Mouse (Mus musculus) gastrocnemius, adult 8-10 months (tissue): ENCODE results near the gene Asrgl1. TPM values are rescaled to one million over a fixed set of nuclear protein-coding genes. Genes with fewer than 3 reads are reported as not detected.
A peak's percentile ranks its signal among the peaks of the same experiment; 100 is the strongest.

Experiments used
- DNase-seq, 2 experiments: peaks; one replicate each; pipeline ENCODE4 v3.0.0; 2022; ENCODE audit warnings: low spot score in 2 of 2
- total RNA-seq, 4 experiments: library from RNA; stranded (reverse); gene quantifications; 2 replicates each; pipeline ENCODE4 v1.2.4; 2022

Gene Asrgl1
- total RNA-seq, 4 experiments from 2014 or later = 33.7 to 48.2 (median 36.1) TPM

DNA sequence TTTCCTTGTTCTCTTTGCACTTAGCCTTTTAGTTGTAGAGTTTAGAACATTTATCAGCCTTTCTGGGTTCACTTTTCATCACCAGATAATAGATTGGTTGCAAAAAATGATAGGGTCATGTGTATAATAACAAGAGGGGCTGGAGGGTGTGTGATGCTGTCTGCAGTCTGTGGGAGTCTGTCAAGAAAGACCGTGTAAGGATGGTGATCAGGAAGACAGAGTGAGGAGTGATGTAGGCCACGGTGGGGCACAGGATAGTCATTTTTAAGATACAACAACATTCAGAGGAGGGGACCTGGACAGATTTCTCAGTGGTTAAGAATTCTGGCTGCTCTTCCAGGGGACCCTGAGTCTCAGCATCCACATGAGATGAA is 63.3 kb downstream of the Asrgl1 start:
- no peak for DNase-seq

DNA sequence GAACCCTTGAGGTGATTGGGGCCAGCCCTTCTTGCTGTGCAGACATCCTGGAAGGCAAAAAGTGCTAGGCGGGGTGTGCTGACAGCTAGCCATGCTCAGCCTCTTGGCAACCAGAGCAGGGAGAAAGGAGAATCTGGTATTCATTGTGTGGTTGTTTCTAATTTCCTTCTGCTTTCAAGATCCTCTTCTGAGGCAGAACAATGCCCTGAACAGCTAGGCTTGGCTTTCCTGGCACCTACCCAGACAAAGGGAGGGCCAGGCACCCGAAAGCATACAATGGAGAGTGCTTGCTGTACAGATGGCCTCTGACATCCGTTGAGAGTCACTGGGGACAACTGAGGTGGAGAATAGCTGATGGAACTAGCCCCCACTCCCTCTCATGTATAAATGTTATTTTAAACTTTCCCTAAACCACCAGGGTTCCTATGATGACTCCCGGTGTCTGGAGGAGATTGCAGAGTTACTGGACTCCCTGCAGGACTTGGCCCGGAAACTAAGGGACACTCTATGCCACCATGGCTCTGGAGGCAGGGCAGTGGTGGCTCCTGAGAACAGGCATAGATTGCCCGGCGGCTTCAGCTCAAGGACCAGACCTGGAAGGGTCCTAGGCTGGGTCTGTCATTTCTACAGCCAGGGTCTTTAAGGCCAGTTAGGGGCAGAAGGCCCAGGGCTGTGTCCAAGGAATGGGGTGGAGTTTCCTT is 63.8 kb downstream of the Asrgl1 start:
- peak; percentile 53 to 65 for DNase-seq

DNA sequence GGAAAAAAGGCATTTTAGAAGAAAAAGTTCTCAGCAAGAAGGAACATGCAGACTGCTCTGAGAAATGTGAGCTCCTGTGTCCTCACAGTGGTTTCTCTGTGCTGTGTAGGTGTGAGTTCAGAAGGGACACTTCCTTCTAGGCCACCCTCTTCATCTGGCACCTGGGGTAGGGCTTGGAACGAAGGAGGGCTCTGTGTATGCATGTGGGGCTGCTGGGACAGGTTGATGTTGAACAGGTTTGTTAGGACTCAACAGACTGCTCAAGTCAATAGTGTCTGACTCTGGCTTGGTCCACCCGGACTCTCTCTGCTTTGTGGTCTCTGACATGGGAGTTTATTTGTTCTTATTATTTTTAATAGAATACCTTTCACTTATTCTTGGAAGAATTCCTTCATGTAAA is 65.1 kb downstream of the Asrgl1 start:
- DNase-seq = no peak

DNA sequence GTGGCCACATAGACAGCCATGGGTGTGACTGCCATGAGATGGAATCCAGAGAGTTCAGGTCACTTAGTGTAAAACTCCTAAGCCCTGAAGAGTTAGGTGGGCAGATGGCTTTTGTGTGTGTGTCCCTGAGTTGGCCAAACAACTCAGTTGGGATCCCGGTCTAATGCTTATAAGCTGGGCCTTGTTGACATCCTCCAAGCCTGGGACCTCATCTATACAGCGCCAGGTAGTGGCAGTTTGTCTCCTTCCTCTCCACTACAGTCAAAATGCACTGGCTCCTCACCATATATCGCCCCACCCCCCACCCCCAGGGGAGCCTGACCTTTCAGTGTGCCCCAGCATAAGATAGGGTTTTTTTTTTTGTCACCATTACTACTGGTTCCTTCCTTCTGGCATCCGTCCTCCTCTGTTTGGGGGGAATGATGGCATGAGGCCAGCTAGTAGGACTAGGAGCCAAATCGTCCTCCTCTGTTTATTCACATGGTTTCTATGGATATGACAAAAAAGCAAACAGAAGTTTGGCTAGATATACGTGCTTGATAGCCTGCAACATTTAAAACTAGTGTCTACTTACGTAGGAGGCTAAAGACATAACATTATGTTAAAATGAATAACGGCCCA is 65.6 kb downstream of the Asrgl1 start:
- no peak for DNase-seq

DNA sequence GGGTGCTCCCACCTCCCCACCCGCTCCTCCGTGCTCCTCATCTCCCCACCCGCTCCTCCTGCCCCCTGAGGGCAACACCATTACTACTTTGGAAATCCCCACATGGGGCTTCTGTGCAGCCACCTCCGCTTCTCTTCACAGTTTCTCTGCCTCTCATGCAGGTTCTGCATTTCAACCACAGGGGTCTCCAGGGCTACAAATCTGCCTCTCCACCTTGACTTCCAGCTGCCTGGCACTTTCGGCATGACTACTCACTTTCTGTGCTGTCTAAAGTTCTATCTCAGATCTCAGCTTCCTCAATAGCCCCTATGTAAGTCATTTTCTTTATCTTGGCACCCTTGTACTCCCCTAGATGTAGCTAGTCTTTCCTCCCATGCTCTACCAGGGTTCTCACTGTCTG is 68.1 kb downstream of the Asrgl1 start:
- no peak for DNase-seq

DNA sequence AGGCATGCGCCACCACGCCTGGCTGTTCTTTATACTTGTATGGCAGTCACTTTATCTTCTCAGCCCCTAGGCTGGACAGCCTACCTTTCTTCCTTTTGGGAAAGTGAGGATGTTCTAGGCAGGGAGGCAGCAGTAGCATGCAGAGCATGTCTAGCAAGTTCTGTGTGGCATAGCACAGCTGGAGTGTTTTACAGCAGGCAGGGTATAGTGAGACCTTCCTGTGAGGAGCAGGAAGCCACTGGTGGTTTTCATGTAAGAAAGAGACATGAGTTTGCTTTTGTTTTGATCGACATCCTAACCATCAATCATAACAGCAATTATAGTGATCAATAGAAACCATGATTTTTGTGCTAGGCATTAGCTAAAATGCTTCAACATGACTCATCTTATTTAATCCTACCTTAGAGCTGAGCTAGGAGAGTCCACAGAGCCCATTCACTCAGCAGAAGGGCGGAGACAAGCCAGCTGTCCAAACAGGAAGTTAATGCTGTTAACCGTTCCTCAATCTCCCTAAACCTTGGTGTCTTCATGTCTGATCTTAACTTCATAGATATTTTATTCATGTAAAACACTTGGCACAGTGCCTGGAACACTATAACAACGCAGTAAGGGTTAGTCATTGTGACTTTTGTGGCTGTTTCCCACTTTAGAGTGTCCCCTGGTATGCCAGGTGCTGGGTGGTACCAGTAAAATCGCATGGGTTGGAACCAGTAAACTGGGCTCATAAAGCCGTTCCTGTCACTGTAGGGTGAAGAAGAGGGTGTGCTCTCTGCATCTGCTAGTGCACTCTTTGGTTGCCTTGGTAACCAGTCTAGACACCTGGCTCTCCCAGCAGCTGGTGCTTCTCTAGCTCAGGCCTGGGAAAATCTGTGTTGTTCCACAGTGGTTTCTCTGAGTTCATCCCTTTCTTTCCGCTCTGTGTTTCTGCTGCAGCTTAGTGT is 69.5 kb downstream of the Asrgl1 start:
- no peak for DNase-seq

DNA sequence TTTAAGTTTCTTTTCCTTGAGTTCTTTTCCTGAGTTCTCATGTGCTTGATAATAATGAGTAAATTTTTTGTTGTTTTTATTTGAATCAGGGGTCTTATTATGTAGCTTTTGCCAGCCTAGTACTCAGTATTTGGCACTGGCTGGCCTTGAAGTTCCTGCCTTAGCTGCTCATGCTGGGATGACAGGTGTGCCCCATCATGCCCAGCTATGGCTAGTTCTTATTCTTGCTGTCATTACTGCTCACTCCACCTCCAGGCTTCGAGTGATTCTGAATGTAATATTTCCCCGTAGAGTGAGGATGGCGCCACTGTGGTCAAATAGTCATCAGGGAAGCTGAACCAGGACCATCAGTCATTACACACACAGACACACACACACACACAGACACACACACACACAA is 71.6 kb downstream of the Asrgl1 start:
- DNase-seq = no peak

DNA sequence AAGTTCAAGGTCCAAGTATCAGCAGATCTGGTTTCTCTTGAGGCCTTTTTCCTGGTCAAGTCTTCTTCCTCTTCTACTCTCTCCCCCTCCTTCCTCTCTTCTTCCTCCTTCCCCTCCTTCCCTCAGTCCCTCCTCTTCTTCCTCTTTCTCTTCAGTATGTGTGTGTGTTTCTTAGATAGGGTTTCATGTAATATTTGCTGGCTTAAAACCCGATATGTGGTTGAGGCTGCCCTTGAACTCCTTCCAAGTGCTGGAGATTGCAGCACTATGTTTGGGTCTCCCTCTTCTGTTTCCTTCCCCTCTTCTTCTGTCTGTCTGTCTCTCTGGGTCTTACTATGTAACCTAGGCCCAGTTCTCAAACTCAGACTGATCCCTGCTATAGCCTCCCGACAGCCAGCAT is 72.6 kb downstream of the Asrgl1 start:
- DNase-seq = no peak

DNA sequence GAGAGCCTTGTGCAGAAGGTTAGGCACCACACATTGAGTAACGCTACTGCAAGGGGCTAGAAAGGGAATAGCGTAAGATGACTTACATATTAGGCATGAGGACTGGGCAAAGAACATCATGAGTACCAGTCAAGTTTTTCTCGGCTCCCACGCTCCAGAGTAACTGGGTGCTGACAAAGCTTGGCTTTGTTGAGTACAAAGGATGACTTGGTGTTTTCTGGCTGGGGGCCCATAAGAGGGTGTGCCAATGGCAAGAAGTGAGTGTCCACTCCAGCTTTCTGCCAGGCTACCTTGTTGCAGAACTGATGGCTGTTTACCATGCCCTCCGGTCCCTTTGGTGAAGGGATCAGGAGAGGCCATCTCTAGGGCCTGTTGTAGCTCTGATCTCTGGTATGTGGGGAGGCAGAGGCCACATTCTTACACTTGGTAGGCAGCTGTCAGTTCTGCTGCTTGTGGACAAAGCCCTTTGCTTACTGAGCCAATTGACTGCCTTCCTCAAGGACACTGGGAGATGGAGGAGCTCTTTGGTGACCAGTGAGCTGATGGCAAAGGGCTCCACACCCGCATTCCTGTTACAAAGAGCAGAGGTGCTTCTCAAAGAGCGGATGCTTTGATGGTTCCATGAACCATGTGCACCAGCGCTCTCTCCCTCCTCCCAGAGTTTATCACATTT is 74.1 kb downstream of the Asrgl1 start:
- no peak for DNase-seq

DNA sequence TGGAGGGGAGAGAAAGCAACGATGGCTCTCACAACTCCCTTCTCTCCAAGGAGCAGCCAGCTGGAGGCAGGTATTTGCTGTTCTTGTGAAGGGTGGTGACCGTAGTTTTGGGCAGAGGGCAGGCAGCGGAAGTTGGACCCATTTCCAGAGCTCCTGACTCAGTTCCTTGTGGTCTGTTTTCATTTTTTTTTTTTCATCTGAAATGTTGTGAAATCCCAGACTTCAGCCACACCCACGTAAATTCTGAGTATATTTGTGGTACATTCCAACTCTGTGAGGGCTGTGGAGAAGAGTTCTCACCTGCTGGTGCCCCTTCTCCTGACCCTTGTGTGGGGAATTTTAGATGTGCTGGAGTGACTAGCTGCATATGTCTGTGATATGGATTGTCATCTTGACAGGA is 75.3 kb downstream of the Asrgl1 start:
- no peak for DNase-seq

Other genes with a start within 250 kb of the Asrgl1 start
- gene 1810009A15Rik, start 246.8 kb downstream of the Asrgl1 start, total RNA-seq = 10 to 100 TPM; 13.8 to 16.3 (median 15.9) TPM
- 1 to 10 TPM in 3 of 4 experiments, not detected in 1; 2.6 to 5.7 (median 2.9) TPM for gene Gm49416, start 246.7 kb downstream of the Asrgl1 start, total RNA-seq
- 10 to 100 TPM; 10.3 to 13.0 (median 11.3) TPM for gene Ints5, start 242.6 kb downstream of the Asrgl1 start, total RNA-seq
- gene Ganab, start 237.6 kb downstream of the Asrgl1 start, total RNA-seq = 10 to 100 TPM; 15.2 to 20.1 (median 18.9) TPM
- gene B3gat3, start 215.3 kb downstream of the Asrgl1 start, total RNA-seq = 10 to 100 TPM; 36.8 to 39.0 (median 38.1) TPM
- gene Rom1, start 206.3 kb downstream of the Asrgl1 start, total RNA-seq = 1 to 10 TPM; 7.2 to 9.4 (median 8.7) TPM
- 1 to 10 TPM; 3.5 to 4.7 (median 4.3) TPM for gene Eml3, start 206.1 kb downstream of the Asrgl1 start, total RNA-seq
- 10 to 100 TPM; 21.0 to 25.7 (median 23.4) TPM for gene Mta2, start 193.8 kb downstream of the Asrgl1 start, total RNA-seq
- gene Tut1, start 181.8 kb downstream of the Asrgl1 start, total RNA-seq = 10 to 100 TPM in 1 of 4 experiments, 1 to 10 TPM in 3; 7.8 to 11.8 (median 9.0) TPM
- 100 to 1,000 TPM; 411 to 454 (median 425) TPM for gene Eef1g, start 168.6 kb downstream of the Asrgl1 start, total RNA-seq
- gene Ahnak, start 146.4 kb downstream of the Asrgl1 start, total RNA-seq = 100 to 1,000 TPM; 249 to 267 (median 253) TPM
- gene Scgb1a1, start 47.7 kb downstream of the Asrgl1 start, total RNA-seq = not detected